Mouse (Mus musculus) retina, postnatal 7 days (tissue): ENCODE results near the gene Stim1.
A peak's percentile ranks its signal among the peaks of the same experiment; 100 is the strongest.
"Not testable (repeated sequence)": the region's sequence is repeated elsewhere in the genome, so short reads cannot be mapped to it uniquely, and the experiment has no call there.

Experiments
- DNase-seq: peaks from one replicate; pipeline ENCODE4 v3.0.0-alpha.2; 2012; ENCODE audit warnings: low read depth, low spot score

The Stim1 gene

GRCm38 (mm10) chr7:102441657-102442391, 174.2 kb downstream of the Stim1 start, which contains the start of gene Rrm1:
TSS of gene Rrm1 (plus strand) at chr7:102441695.
- peak; percentile 90 for DNase-seq

- DNase-seq, result no peak
Observed at GRCm38 (mm10) chr7:102442432-102442831, 174.8 kb downstream of the Stim1 start.

GRCm38 (mm10) chr7:102444301-102444700, 176.7 kb downstream of the Stim1 start:
- no peak for DNase-seq

GRCm38 (mm10) chr7:102446438-102446837, 178.8 kb downstream of the Stim1 start:
- no peak for DNase-seq

- DNase-seq, result no peak
Observed at GRCm38 (mm10) chr7:102458618-102459380, 191.2 kb downstream of the Stim1 start.

- DNase-seq, result no peak
Observed at GRCm38 (mm10) chr7:102467566-102467965, 200.0 kb downstream of the Stim1 start.

- no peak for DNase-seq
Observed at GRCm38 (mm10) chr7:102472675-102473074, 205.1 kb downstream of the Stim1 start.

- no peak for DNase-seq
Observed at GRCm38 (mm10) chr7:102476601-102477000, 209.0 kb downstream of the Stim1 start.

- no peak for DNase-seq
Observed at GRCm38 (mm10) chr7:102477377-102477776, 209.8 kb downstream of the Stim1 start.

- no peak for DNase-seq
Observed at GRCm38 (mm10) chr7:102478425-102478824, 210.8 kb downstream of the Stim1 start.

GRCm38 (mm10) chr7:102478926-102479325, 211.3 kb downstream of the Stim1 start:
- no peak for DNase-seq

- no peak for DNase-seq
Observed at GRCm38 (mm10) chr7:102479368-102480078, 211.9 kb downstream of the Stim1 start.

- DNase-seq, result no peak
Observed at GRCm38 (mm10) chr7:102480821-102481220, 213.2 kb downstream of the Stim1 start.

- no peak for DNase-seq
Observed at GRCm38 (mm10) chr7:102481579-102481978, 214.0 kb downstream of the Stim1 start, which contains the start of gene Olfr543. TSS of gene Olfr543 (minus strand) at chr7:102481679.

GRCm38 (mm10) chr7:102483665-102484064, 216.1 kb downstream of the Stim1 start:
- no peak for DNase-seq

- not testable (repeated sequence) for DNase-seq
Observed at GRCm38 (mm10) chr7:102484766-102485165, 217.2 kb downstream of the Stim1 start.

- DNase-seq, result no peak
Observed at GRCm38 (mm10) chr7:102486105-102486504, 218.5 kb downstream of the Stim1 start.
